25 mouse cellular contexts compared by ENCODE assay signal in genomic region chr5:76964651-76965050, GRCm38 (mm10). TPM values are rescaled to one million over a fixed set of nuclear protein-coding genes. Genes with fewer than 3 reads are reported as not detected.
DNase-seq lines count a peak whose midpoint lies in the region; ATAC-seq and TF ChIP-seq lines count a peak whose summit lies in the region.
"Had no signal": no experiment of that assay in that cellular context is flagged by ENCODE, and none has a peak within 500 bp of the region (broad histone marks: within the 10 kb centered on the region; RNA-seq: fewer than 3 reads in every experiment).

No protein-coding gene starts in this region.

- in situ Hi-C loops in Patski (cut with MboI; ENCODE audit: low pct_unique_long_range_greater_than_20kb), result no loop called here

- CTCF ChIA-PET in Patski (lab: Charles Lee), result interaction anchor here (0.8 to 1.8 kb wide), 9 partner anchors 10 to 42 kb away, joined by 3 to 6 read pairs (median 3); partner anchors contain the start of genes Paics and Srp72

- H3K4me3 ChIP-seq in intestine, postnatal 0 days (ENCODE audit: low read depth, low read length), result no peak overlapping the region
- H3K4me3 ChIP-seq in intestine, embryonic 16.5 days (ENCODE audit: low read length), result no peak overlapping the region
- no peak overlapping the region for H3K4me3 ChIP-seq in liver, adult 2 months (ENCODE audit: insufficient read depth, low read depth, low read length)
- no peak overlapping the region for H3K4me3 ChIP-seq in liver, embryonic 11.5 days (ENCODE audit: low read depth, low read length)
- no peak overlapping the region for H3K4me3 ChIP-seq in MEL (ENCODE audit: control insufficient read depth in 1 of 2, insufficient read depth in 1 of 2, low read depth in 2 of 2, low read length in 2 of 2)
- H3K4me3 ChIP-seq: embryonic facial prominence, embryonic 13.5 days; forebrain, embryonic 10.5 days; heart, embryonic 12.5 days; hindbrain, embryonic 12.5 days; intestine, embryonic 15.5 days; megakaryocyte, embryonic 14.5 days; stomach, embryonic 15.5 days had no signal

- TF ChIP-seq POLR2A in liver, adult 2 months (IDR thresholded peaks at IDR 0.05; ENCODE audit: extremely low read depth, insufficient read depth, low read length), result no peak
- no peak for TF ChIP-seq POLR2A in MEL (IDR thresholded peaks at IDR 0.05; ENCODE audit: control insufficient read depth in 1 of 2, insufficient read depth in 1 of 2, low read depth in 1 of 2, low read length in 2 of 2, poor library complexity in 1 of 2)

- no peak for DNase-seq in liver, adult 2 months (ENCODE audit: extremely low read depth, low read depth, low spot score)
- DNase-seq in liver, embryonic 11.5 days (ENCODE audit: low spot score), result no peak
- DNase-seq in MEL (ENCODE audit: low read depth, low spot score), result no peak
- DNase-seq in Patski (ENCODE audit: low read depth, low spot score), result no peak
- no peak for DNase-seq in spleen, adult 12 weeks (ENCODE audit: low spot score)
- DNase-seq: cerebellum, adult 2 months; gastrocnemius, postnatal 25 days; layer of hippocampus, postnatal 36 days; lung, embryonic 14.5 days; thymus, postnatal 36 days had no signal

- POLR2A ChIA-PET in Patski (lab: Charles Lee), result no interaction called here

- H3K79me2 ChIP-seq in liver, adult 2 months (ENCODE audit: control insufficient read depth, insufficient read depth, low read length), result no peaks in the 10 kb centered on the region
- no peaks in the 10 kb centered on the region; the same call in 1 of the 2 replicates for H3K79me2 ChIP-seq in MEL (ENCODE audit: control insufficient read depth, insufficient read depth, low read length, poor library complexity)

- no peak overlapping the region for H3K4me2 ChIP-seq in intestine, postnatal 0 days (replicated peaks; ENCODE audit: low read depth)
- H3K4me2 ChIP-seq in intestine, embryonic 16.5 days (ENCODE audit: low read depth, low read length), result no peak overlapping the region
- H3K4me2 ChIP-seq in liver, embryonic 11.5 days, result no peak overlapping the region
- H3K4me2 ChIP-seq: embryonic facial prominence, embryonic 13.5 days; heart, embryonic 12.5 days; hindbrain, embryonic 12.5 days; intestine, embryonic 15.5 days; lung, embryonic 14.5 days; stomach, embryonic 15.5 days had no signal

- H3K4me1 ChIP-seq in intestine, postnatal 0 days (replicated peaks; ENCODE audit: control insufficient read depth, insufficient read depth, low read length), result no peaks in the 10 kb centered on the region
- no peaks in the 10 kb centered on the region for H3K4me1 ChIP-seq in intestine, embryonic 16.5 days (ENCODE audit: control insufficient read depth, insufficient read depth, low read length)
- no peaks in the 10 kb centered on the region for H3K4me1 ChIP-seq in liver, adult 2 months (ENCODE audit: control insufficient read depth, insufficient read depth, low read length)
- H3K4me1 ChIP-seq in liver, embryonic 11.5 days (replicated peaks; ENCODE audit: control insufficient read depth, insufficient read depth, low read length), result no peaks in the 10 kb centered on the region
- H3K4me1 ChIP-seq in MEL (ENCODE audit: control insufficient read depth in 1 of 2, insufficient read depth in 2 of 2, low read length in 2 of 2), result no peaks in the 10 kb centered on the region
- H3K4me1 ChIP-seq: embryonic facial prominence, embryonic 13.5 days; forebrain, embryonic 10.5 days; heart, embryonic 12.5 days; hindbrain, embryonic 12.5 days; intestine, embryonic 15.5 days; megakaryocyte, embryonic 14.5 days; stomach, embryonic 15.5 days had no signal

- no peaks in the 10 kb centered on the region for H3K9me3 ChIP-seq in intestine, postnatal 0 days (ENCODE audit: control insufficient read depth)
- H3K9me3 ChIP-seq in intestine, embryonic 16.5 days (ENCODE audit: control insufficient read depth, low read length), result no peaks in the 10 kb centered on the region
- H3K9me3 ChIP-seq in liver, embryonic 11.5 days (ENCODE audit: control insufficient read depth, low read length), result no peaks in the 10 kb centered on the region
- H3K9me3 ChIP-seq in MEL (replicated peaks; ENCODE audit: insufficient read depth, low read length), result no peaks in the 10 kb centered on the region
- H3K9me3 ChIP-seq: embryonic facial prominence, embryonic 13.5 days; forebrain, embryonic 10.5 days; heart, embryonic 12.5 days; hindbrain, embryonic 12.5 days; intestine, embryonic 15.5 days; megakaryocyte, embryonic 14.5 days; stomach, embryonic 15.5 days had no signal

- H3K27ac ChIP-seq in intestine, postnatal 0 days (ENCODE audit: low read depth, low read length), result no peak overlapping the region
- H3K27ac ChIP-seq in intestine, embryonic 16.5 days (ENCODE audit: low read length), result no peak overlapping the region
- no peak overlapping the region for H3K27ac ChIP-seq in liver, adult 2 months (replicated peaks; ENCODE audit: insufficient read depth, low read depth, low read length)
- no peak overlapping the region for H3K27ac ChIP-seq in liver, embryonic 11.5 days (ENCODE audit: low read depth, low read length)
- no peak overlapping the region for H3K27ac ChIP-seq in MEL (ENCODE audit: control insufficient read depth, low read depth, low read length)
- H3K27ac ChIP-seq: embryonic facial prominence, embryonic 13.5 days; forebrain, embryonic 10.5 days; hindbrain, embryonic 12.5 days; intestine, embryonic 15.5 days; stomach, embryonic 15.5 days had no signal

- ATAC-seq in intestine, postnatal 0 days, result no peak
- ATAC-seq in intestine, embryonic 16.5 days, result no peak
- ATAC-seq in liver, embryonic 11.5 days (replicated peaks; ENCODE audit: low FRiP score), result no peak
- ATAC-seq in Patski, result no peak
- ATAC-seq: activated CD4-positive, CD25-positive, alpha-beta regulatory T cell, adult 4 months; CD4-positive, CD25-positive, alpha-beta regulatory T cell, adult 4 months; intestine, embryonic 15.5 days had no signal

- H3K9ac ChIP-seq in intestine, postnatal 0 days (ENCODE audit: low read depth, low read length), result no peak overlapping the region
- no peak overlapping the region for H3K9ac ChIP-seq in intestine, embryonic 16.5 days (ENCODE audit: low read depth, low read length)
- no peak overlapping the region for H3K9ac ChIP-seq in liver, adult 2 months (ENCODE audit: low read depth, low read length)
- no peak overlapping the region for H3K9ac ChIP-seq in liver, embryonic 11.5 days (ENCODE audit: low read depth, low read length)
- H3K9ac ChIP-seq in MEL (ENCODE audit: control insufficient read depth, low read depth, low read length, poor library complexity, severe bottlenecking), result no peak overlapping the region
- H3K9ac ChIP-seq: embryonic facial prominence, embryonic 13.5 days; heart, embryonic 12.5 days; hindbrain, embryonic 12.5 days; intestine, embryonic 15.5 days; lung, embryonic 14.5 days; stomach, embryonic 15.5 days had no signal

- peak; percentile 18; the same call in 1 of the 2 replicates for TF ChIP-seq RAD21 in MEL (IDR thresholded peaks at IDR 0.05; ENCODE audit: low read depth, low read length)

- WGBS in intestine, postnatal 0 days, result 91% methylated on average over 3 of the region's 3 CpGs
- WGBS in intestine, embryonic 16.5 days, result 92% methylated on average over 3 of the region's 3 CpGs
- WGBS in liver, adult 2 months, result 92% methylated on average over 3 of the region's 3 CpGs
- 91% methylated on average over 3 of the region's 3 CpGs for WGBS in liver, embryonic 11.5 days

- H3K36me3 ChIP-seq in intestine, postnatal 0 days (ENCODE audit: control insufficient read depth, insufficient read depth), result peaks cover 73% of the 10 kb centered on the region
- peaks cover 16% of the 10 kb centered on the region for H3K36me3 ChIP-seq in intestine, embryonic 16.5 days (ENCODE audit: control insufficient read depth, insufficient read depth, low read length)
- H3K36me3 ChIP-seq in liver, adult 2 months (ENCODE audit: control insufficient read depth, insufficient read depth, low read length), result peaks cover 72% of the 10 kb centered on the region
- H3K36me3 ChIP-seq in liver, embryonic 11.5 days (ENCODE audit: control insufficient read depth, insufficient read depth, low read length), result peaks cover 47% of the 10 kb centered on the region; the same call in 1 of the 2 replicates
- H3K36me3 ChIP-seq in MEL (ENCODE audit: control insufficient read depth in 1 of 2, insufficient read depth in 2 of 2, low read length in 2 of 2), result peaks cover 0 to 36% of the 10 kb centered on the region in 2 experiments; a peak in 2 of 4 replicates

- no peaks in the 10 kb centered on the region for H3K27me3 ChIP-seq in intestine, postnatal 0 days (replicated peaks; ENCODE audit: control insufficient read depth, insufficient read depth, low read length)
- H3K27me3 ChIP-seq in intestine, embryonic 16.5 days (replicated peaks; ENCODE audit: control insufficient read depth, insufficient read depth, low read length), result no peaks in the 10 kb centered on the region
- no peaks in the 10 kb centered on the region for H3K27me3 ChIP-seq in liver, adult 2 months (ENCODE audit: control insufficient read depth, insufficient read depth, low read length)
- no peaks in the 10 kb centered on the region for H3K27me3 ChIP-seq in liver, embryonic 11.5 days (replicated peaks; ENCODE audit: control insufficient read depth, insufficient read depth, low read length)
- H3K27me3 ChIP-seq in MEL (ENCODE audit: control insufficient read depth in 1 of 2, insufficient read depth in 2 of 2, low read length in 2 of 2) (no peaks in the 10 kb centered on the region), Patski (no peaks in the 10 kb centered on the region)
- H3K27me3 ChIP-seq: embryonic facial prominence, embryonic 13.5 days; heart, embryonic 12.5 days; hindbrain, embryonic 12.5 days; intestine, embryonic 15.5 days; megakaryocyte, embryonic 14.5 days; stomach, embryonic 15.5 days had no signal

- TF ChIP-seq CTCF in intestine, postnatal 0 days (IDR thresholded peaks at IDR 0.05; ENCODE audit: low read depth), result peak; percentile 54
- TF ChIP-seq CTCF in liver, adult 2 months (IDR thresholded peaks at IDR 0.05; ENCODE audit: low read depth, low read length), result peak; percentile 64
- TF ChIP-seq CTCF in MEL (IDR thresholded peaks at IDR 0.05 in 2 of 3, conservative IDR thresholded peaks at IDR 0.05 in 1 of 3; ENCODE audit: control insufficient read depth in 1 of 3, insufficient read depth in 1 of 3, low read depth in 2 of 3, low read length in 3 of 3, poor library complexity in 1 of 3, severe bottlenecking in 1 of 3), result peak; percentile 10 to 64 (median 47); a peak in 5 of 6 replicates
- TF ChIP-seq CTCF in Patski (IDR thresholded peaks at IDR 0.05), result peak; percentile 37

- TF ChIP-seq EP300 in MEL (IDR thresholded peaks at IDR 0.05; ENCODE audit: low read depth in 1 of 2, low read length in 2 of 2), result no peak

RNA-seq across cellular contexts. Expression of gene Srp72, which starts 9.8 kb away (rescaled TPM):
- polyA plus RNA-seq in intestine, postnatal 0 days (2015; fragmentation: Nextera tagmentation; extraction: Ambion mirVana), result 36.9 and 41.4 TPM in 2 replicates
- polyA plus RNA-seq in intestine, embryonic 16.5 days (2015; fragmentation: Nextera tagmentation; extraction: Ambion mirVana), result 80.8 and 90.7 TPM in 2 replicates
- 43.4 and 43.5 TPM in 2 replicates for total RNA-seq in liver, adult 2 months (2014; rRNA removed)
- polyA plus RNA-seq in liver, adult 2 months (2012; rRNA removed), result 18.4 and 23.1 TPM in 2 replicates
- polyA plus RNA-seq in liver, embryonic 11.5 days (2014; fragmentation: Nextera tagmentation; extraction: Ambion mirVana), result 89.7 and 90.0 TPM in 2 replicates
- 76.7 and 87.1 TPM in 2 replicates for total RNA-seq in MEL (2012; rRNA removed)
- polyA plus RNA-seq in MEL (2012; ENCODE audit: insufficient read depth in 1 of 2, insufficient read length in 2 of 2, low read depth in 1 of 2, low replicate concordance in 2 of 2, missing spikeins in 1 of 2) (100 to 1,000 TPM; 140 to 231 TPM), Patski (2021) (123 TPM)

RNA-seq across cellular contexts. Expression of gene Ppat, which starts 13.3 kb away (rescaled TPM):
- 6.5 and 7.3 TPM in 2 replicates for polyA plus RNA-seq in intestine, postnatal 0 days (2015; fragmentation: Nextera tagmentation; extraction: Ambion mirVana)
- polyA plus RNA-seq in intestine, embryonic 16.5 days (2015; fragmentation: Nextera tagmentation; extraction: Ambion mirVana), result 21.0 and 22.1 TPM in 2 replicates
- 22.8 and 30.3 TPM in 2 replicates for total RNA-seq in liver, adult 2 months (2014; rRNA removed)
- polyA plus RNA-seq in liver, adult 2 months (2012; rRNA removed), result 5.3 and 6.4 TPM in 2 replicates
- 73.0 and 87.1 TPM in 2 replicates for polyA plus RNA-seq in liver, embryonic 11.5 days (2014; fragmentation: Nextera tagmentation; extraction: Ambion mirVana)
- 153 and 180 TPM in 2 replicates for total RNA-seq in MEL (2012; rRNA removed)
- 100 to 1,000 TPM; 103 to 110 TPM for polyA plus RNA-seq in MEL (2012; ENCODE audit: insufficient read depth in 1 of 2, insufficient read length in 2 of 2, low read depth in 1 of 2, low replicate concordance in 2 of 2, missing spikeins in 1 of 2)
- 30.8 TPM for polyA plus RNA-seq in Patski (2021)

RNA-seq across cellular contexts. Expression of gene Paics, which starts 13.5 kb away (rescaled TPM):
- 44.3 and 44.9 TPM in 2 replicates for polyA plus RNA-seq in intestine, postnatal 0 days (2015; fragmentation: Nextera tagmentation; extraction: Ambion mirVana)
- polyA plus RNA-seq in intestine, embryonic 16.5 days (2015; fragmentation: Nextera tagmentation; extraction: Ambion mirVana), result 150 and 169 TPM in 2 replicates
- total RNA-seq in liver, adult 2 months (2014; rRNA removed), result 303 and 359 TPM in 2 replicates
- polyA plus RNA-seq in liver, adult 2 months (2012; rRNA removed), result 165 and 187 TPM in 2 replicates
- polyA plus RNA-seq in liver, embryonic 11.5 days (2014; fragmentation: Nextera tagmentation; extraction: Ambion mirVana), result 357 and 393 TPM in 2 replicates
- 434 TPM in 2 replicates for total RNA-seq in MEL (2012; rRNA removed)
- polyA plus RNA-seq in MEL (2012; ENCODE audit: insufficient read depth in 1 of 2, insufficient read length in 2 of 2, low read depth in 1 of 2, low replicate concordance in 2 of 2, missing spikeins in 1 of 2) (100 to 1,000 TPM; 222 to 266 TPM), Patski (2021) (335 TPM)

RNA-seq across cellular contexts. Expression of gene Arl9, which starts 39.2 kb away (rescaled TPM):
- polyA plus RNA-seq in intestine, postnatal 0 days (2015; fragmentation: Nextera tagmentation; extraction: Ambion mirVana), result not detected in 2 replicates
- not detected in 2 replicates for polyA plus RNA-seq in intestine, embryonic 16.5 days (2015; fragmentation: Nextera tagmentation; extraction: Ambion mirVana)
- total RNA-seq in liver, adult 2 months (2014; rRNA removed), result not detected in 2 replicates
- polyA plus RNA-seq in liver, adult 2 months (2012; rRNA removed), result 0.33 TPM in 1 of 2 replicates, not detected in the other
- 0.47 TPM in 1 of 2 replicates, not detected in the other for polyA plus RNA-seq in liver, embryonic 11.5 days (2014; fragmentation: Nextera tagmentation; extraction: Ambion mirVana)
- 0.85 and 1.7 TPM in 2 replicates for total RNA-seq in MEL (2012; rRNA removed)
- polyA plus RNA-seq in MEL (2012; ENCODE audit: insufficient read depth in 1 of 2, insufficient read length in 2 of 2, low read depth in 1 of 2, low replicate concordance in 2 of 2, missing spikeins in 1 of 2), result 1 to 10 TPM in 1 of 2 experiments, not detected in 1; 1.6 TPM
- polyA plus RNA-seq in Patski (2021), result 0.23 TPM
- total RNA-seq: common myeloid progenitor, adult 5-6 weeks; gastrocnemius, postnatal 25 days; layer of hippocampus, postnatal 36 days had no signal
- polyA plus RNA-seq: activated CD4-positive, CD25-positive, alpha-beta regulatory T cell, adult 4 months; CD4-positive, CD25-positive, alpha-beta regulatory T cell, adult 4 months; embryonic facial prominence, embryonic 13.5 days; forebrain, embryonic 10.5 days; frontal cortex, adult 2 months; heart, embryonic 12.5 days; limb, embryonic 11.5 days; neural tube, embryonic 14.5 days had no signal

RNA-seq across cellular contexts. Expression of gene Thegl, which starts 51.2 kb away (rescaled TPM):
- polyA plus RNA-seq in intestine, postnatal 0 days (2015; fragmentation: Nextera tagmentation; extraction: Ambion mirVana), result 5.7 and 6.3 TPM in 2 replicates
- 0.86 and 1.6 TPM in 2 replicates for polyA plus RNA-seq in intestine, embryonic 16.5 days (2015; fragmentation: Nextera tagmentation; extraction: Ambion mirVana)
- not detected in 2 replicates for total RNA-seq in liver, adult 2 months (2014; rRNA removed)
- polyA plus RNA-seq in liver, adult 2 months (2012; rRNA removed), result not detected in 2 replicates
- polyA plus RNA-seq in liver, embryonic 11.5 days (2014; fragmentation: Nextera tagmentation; extraction: Ambion mirVana), result 0.34 and 0.48 TPM in 2 replicates
- total RNA-seq in MEL (2012; rRNA removed), result not detected in 2 replicates
- polyA plus RNA-seq in MEL (2012; ENCODE audit: insufficient read depth in 1 of 2, insufficient read length in 2 of 2, low read depth in 1 of 2, low replicate concordance in 2 of 2, missing spikeins in 1 of 2) (not detected), Patski (2021) (not detected)
- total RNA-seq: gastrocnemius, postnatal 25 days had no signal
- polyA plus RNA-seq: activated CD4-positive, CD25-positive, alpha-beta regulatory T cell, adult 4 months; CD4-positive, CD25-positive, alpha-beta regulatory T cell, adult 4 months; heart, embryonic 12.5 days; limb, embryonic 11.5 days had no signal
